Mouse (Mus musculus) kidney, postnatal 36 days (tissue): ENCODE data around the gene Srrm3.

Source experiments
- DNase-seq, 2 experiments: peaks; one replicate each; pipeline ENCODE4 v3.0.0; 2021 to 2022; ENCODE audit warnings: mixed read lengths in 2 of 2

Srrm3 gene

DNA sequence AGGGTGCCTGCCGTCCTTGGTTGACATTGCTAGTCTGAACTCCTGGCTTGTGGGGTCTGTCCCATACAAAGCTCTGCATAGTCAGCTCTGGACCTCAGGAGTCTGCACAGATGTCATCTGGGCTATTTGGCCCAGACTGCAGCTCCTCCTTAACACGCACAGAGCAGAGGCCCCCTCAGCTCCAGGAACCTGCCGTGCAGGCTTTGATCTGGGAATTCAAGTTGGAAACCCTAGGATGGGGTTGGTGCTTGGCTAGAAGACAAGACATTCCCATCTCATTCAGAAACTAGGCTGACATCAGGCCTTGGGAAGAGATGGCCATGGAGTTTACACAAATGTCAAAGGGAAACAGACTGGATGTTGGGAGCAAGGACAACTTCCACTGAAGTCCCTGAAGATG is 17.8 kb downstream of the Srrm3 start:
- DNase-seq, result no peak

GRCm38 (mm10) chr5:135826225-135826624 is 19.5 kb downstream of the Srrm3 start:
- no peak for DNase-seq

GRCm38 (mm10) chr5:135829381-135829780 is 22.7 kb downstream of the Srrm3 start:
- peak; percentile 4 to 42 for DNase-seq

DNA sequence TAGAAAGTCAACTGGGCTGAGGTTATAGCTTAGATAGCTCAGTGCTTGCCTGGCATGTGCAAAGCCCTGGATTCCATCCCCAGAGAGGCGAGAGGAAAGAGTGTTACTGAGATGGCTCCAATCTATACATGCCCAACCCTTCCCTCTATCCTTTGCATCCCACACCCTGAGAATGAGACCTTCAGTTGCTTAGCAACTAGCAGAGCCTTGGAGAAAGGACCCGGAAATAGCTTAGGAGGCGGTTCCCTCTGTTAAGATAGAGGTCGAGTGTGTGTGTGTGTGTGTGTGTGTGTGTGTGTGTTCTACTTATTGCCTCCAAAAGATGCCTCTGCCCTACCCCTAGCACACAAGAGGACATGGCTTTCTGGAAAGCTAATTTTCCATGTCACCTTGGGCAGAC is 26.0 kb downstream of the Srrm3 start:
- DNase-seq, result no peak

DNA sequence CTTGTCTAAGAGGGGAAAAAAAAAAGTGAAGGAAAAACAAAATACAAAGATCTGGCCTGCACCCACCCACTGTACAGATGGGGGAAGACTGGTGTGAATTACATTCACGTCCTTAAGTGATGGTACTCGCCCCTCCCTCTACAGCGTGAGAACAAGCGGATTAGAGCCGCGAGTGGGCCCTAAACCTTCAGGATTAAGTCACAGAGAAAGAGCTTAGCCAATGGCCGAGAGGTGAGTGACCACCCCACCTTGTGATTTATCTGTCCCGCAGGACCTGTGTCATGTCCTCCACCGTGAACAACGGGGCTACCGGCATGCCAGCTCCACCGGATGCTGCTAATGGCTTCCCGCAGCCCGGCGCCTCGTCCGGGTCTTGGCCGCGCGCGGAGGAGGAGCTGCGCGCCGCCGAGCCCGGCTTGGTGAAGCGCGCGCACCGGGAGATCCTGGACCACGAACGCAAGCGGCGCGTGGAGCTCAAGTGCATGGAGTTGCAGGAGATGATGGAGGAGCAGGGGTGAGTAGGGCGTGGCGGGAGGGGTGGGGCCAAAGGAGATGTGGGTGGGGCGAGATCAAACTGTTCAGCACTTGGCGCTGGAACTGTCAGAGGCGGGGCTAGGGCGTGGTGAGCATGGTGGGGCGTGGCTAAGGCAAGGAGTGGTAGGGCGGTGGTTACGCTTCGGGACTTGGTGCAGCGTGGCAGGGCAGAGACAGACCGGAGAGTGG is 28.2 kb downstream of the Srrm3 start:
- peak; percentile 39 to 71 for DNase-seq

DNA sequence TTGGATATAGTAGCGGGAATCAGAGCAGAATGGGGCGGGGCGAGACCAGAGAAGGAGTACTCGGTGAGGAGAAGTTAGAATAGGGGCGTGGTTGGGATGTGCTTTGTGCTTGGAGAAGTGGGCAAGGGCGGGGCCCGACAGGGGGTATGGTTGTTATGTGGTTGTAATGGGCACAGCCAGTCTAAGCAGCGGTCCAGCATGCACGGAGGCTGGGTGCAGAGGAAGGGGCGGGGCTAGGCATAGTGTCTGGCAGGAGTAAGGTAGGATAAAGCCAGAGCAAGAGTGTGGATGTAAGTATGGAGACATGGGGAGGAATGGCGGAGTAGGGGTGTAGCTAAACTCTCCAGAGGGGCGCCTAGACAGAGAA is 28.8 kb downstream of the Srrm3 start:
- DNase-seq, result no peak

DNA sequence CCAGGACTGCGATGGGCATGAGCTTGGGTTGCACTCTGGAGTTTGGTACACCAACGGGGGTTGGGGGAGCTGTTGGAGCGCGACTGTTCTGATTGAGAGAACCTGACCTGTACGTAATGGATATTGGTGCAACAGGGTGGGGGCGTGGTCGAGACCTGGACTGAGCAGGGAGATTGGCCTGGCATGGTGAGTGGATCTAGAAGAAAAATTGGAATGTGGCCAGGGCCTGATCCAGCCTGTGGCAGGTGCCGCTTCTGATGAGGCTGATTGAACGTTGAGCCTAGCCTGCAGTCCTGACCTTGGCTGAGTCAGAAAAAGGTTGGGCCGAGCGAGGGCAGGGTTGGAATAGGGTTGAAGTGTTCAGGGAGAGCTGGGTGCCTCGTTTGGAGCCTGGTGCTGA is 29.3 kb downstream of the Srrm3 start:
- DNase-seq, result peak; percentile 9 to 31

- no peak for DNase-seq
Measured at GRCm38 (mm10) chr5:135841651-135842050, 35.0 kb downstream of the Srrm3 start.

- peak; percentile 24 to 77 for DNase-seq
Measured at GRCm38 (mm10) chr5:135843418-135843817, 36.7 kb downstream of the Srrm3 start.

- DNase-seq, result no peak
Measured at GRCm38 (mm10) chr5:135845676-135846320, 39.1 kb downstream of the Srrm3 start.

DNA sequence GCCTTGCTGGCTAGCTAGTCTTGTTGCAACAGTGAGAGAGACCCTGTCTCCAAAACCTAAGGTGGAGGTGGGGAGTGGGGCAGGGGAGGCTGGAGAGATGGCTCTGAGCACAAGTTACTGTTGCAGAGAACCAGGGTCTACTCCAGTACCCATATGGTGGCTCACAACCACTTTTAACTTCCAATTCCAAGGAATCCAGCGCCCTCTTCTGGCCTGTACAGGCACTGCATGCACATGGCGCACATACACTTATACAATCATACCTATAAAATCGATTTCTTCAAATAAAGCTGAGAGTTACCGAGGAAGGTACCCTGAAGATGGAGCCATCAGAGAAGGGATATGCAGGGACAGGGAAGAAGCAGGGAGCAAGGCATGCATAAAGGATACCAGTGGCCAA is 40.8 kb downstream of the Srrm3 start:
- DNase-seq, result no peak

GRCm38 (mm10) chr5:135847881-135848280 is 41.2 kb downstream of the Srrm3 start:
- no peak for DNase-seq

GRCm38 (mm10) chr5:135851024-135851423 is 44.3 kb downstream of the Srrm3 start:
- no peak for DNase-seq

- no peak for DNase-seq
Measured at GRCm38 (mm10) chr5:135851481-135851880, 44.8 kb downstream of the Srrm3 start.

GRCm38 (mm10) chr5:135852421-135852820 is 45.7 kb downstream of the Srrm3 start:
- peak in 1 of 2 experiments; percentile 24 for DNase-seq

- no peak for DNase-seq
Measured at GRCm38 (mm10) chr5:135853731-135854130, 47.0 kb downstream of the Srrm3 start.

DNA sequence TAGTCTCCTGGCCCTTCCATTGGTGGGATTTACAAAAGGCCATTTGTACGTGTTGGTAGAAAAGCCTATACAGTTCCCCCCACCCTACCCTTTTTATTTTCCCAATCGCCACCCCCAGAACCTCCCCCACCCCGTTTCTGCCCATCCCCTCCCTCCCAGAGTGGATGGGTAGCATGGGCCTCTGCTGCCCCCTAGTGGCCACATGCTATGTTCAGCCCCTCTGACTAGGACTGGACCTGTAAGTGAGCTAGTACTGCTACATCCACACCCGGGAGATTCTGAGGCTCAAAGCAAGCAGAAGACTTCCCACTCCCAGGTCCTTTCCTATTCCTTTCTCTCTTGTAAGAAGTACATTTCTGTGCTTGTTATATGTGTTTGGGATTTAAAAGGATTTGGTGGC is 48.5 kb downstream of the Srrm3 start:
- DNase-seq, result peak; percentile 73 to 90

GRCm38 (mm10) chr5:135866662-135867061 is 60.0 kb downstream of the Srrm3 start:
- DNase-seq, result no peak

- peak in 1 of 2 experiments; percentile 29 for DNase-seq
Measured at GRCm38 (mm10) chr5:135867637-135868593, 61.2 kb downstream of the Srrm3 start.

GRCm38 (mm10) chr5:135868653-135869052 is 62.0 kb downstream of the Srrm3 start:
- DNase-seq, result no peak

DNA sequence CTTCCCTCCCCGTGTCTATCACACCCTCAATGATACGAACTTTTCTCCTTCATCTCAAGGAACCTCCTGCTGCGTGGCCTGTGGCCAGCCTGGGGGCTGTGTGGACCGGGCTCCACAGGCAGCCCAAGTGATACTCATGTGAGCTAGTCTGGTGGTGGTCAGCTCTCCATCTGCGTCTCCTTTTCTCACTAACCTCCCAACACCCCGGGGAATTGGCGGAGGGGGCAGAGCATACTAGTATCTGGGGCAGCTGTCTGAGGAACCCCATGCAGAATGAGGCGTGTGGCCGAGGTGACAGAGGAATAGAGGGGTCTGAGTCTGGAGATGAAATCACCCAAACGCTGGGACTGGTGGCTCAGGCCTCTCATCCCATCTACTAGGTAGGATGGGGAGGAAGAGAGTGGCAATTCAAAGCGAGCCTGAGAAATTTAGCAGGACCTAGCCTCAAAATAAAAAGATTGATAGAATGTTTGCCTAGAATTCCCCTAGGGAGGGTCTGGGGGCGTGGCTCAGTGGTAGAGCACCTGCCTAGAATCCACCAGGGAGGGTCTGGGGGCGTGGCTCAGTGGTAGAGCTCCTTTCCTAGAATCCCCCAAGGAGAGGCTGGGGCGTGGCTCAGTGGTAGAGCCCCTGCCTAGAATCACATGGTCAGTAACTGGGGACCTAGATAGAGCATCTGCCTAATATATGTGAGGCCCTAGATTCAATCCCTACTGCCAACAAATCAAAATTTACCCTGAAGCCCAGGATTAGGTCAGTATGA is 63.2 kb downstream of the Srrm3 start:
- no peak for DNase-seq

DNA sequence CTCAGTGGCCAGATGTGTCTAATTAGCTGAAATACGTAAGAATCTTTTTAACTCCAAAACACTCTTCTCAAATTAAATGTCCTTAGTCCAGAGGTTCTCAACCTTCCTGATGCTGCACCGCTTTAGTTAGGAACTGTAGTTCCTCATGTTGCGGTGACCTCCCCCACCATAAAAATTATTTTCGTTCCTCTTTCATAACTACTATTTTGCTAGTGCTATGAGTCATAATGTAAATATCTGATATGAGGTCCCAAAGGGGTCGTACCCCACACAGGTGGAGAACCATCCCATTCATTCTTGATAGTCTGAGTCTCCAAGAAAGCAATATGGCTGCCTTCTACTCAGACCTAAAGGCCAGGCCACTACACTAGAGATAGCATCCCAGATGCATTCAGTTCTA is 63.8 kb downstream of the Srrm3 start:
- DNase-seq, result no peak

GRCm38 (mm10) chr5:135872996-135873395 is 66.3 kb downstream of the Srrm3 start:
- no peak for DNase-seq
